ENCODE assay signal across 8 mouse cellular contexts in the genomic region with DNA sequence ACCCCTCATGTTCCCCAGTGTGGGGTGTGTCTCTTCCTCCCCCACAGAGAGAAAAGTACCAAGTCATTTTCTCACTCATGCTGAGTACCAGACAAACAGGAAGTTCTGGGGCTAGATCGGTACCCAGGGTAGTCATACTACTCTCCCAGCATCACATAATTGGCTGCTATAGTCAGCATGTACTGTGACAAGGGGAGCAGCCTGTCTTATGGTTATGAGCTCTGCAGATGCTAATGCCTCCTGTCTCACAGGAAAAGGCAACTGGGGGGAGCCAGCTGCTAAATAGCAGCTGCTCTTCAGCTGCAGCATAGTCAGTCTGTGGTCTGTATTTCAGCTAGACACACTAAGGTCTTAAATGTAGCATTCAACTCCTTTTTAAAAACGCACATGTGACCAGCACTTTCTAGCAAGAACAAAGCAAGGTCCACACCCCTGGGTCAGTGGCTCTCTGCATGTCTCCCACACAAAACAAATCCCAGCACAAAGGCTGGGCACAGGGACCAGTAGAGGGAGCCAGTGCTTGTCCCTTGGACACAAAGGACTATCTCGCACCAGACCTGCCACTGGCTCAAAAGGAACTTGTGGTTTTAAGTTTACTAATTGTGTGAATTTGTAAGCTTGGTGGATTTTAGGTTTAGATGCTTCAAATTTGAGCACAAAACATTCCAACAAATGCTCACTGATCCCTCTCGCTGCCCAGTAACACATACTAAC. TPM values are rescaled to one million over a fixed set of nuclear protein-coding genes. Genes with fewer than 3 reads are reported as not detected.
DNase-seq lines count a peak whose midpoint lies in the region; ATAC-seq and TF ChIP-seq lines count a peak whose summit lies in the region.

No protein-coding gene starts in this region.

- peak; percentile 70 for DNase-seq in CD4-positive helper T cell, adult 2 months (ENCODE audit: low read depth, low spot score)
- peak; percentile 79 for DNase-seq in adrenal gland, adult 2 months
- peak; percentile 82 for DNase-seq in heart, postnatal 10 days
- peak; percentile 81 for DNase-seq in kidney, postnatal 14 days
- DNase-seq in liver, postnatal 0 days = peak; percentile 73
- DNase-seq in telencephalon, adult 2 months (ENCODE audit: low read depth, low spot score) = peak; percentile 39

- peak; percentile 89 for TF ChIP-seq CTCF in liver, postnatal 0 days (IDR thresholded peaks at IDR 0.05; ENCODE audit: low read depth)

- 0 out of 2 replicates have a peak, but pooled peaks have one; percentile 64 for ATAC-seq in embryonic facial prominence, embryonic 12.5 days (ENCODE audit: insufficient number of reproducible peaks, insufficient read depth, low FRiP score, low TSS enrichment)
- ATAC-seq in liver, postnatal 0 days = peak; percentile 71
- ATAC-seq in neural tube, embryonic 12.5 days (ENCODE audit: low FRiP score, low read depth) = peak; percentile 74

- no peak overlapping the region for H3K9ac ChIP-seq in embryonic facial prominence, embryonic 12.5 days
- no peak overlapping the region for H3K9ac ChIP-seq in liver, postnatal 0 days (replicated peaks)
- H3K9ac ChIP-seq in neural tube, embryonic 12.5 days = no peak overlapping the region

- TF ChIP-seq EP300 in liver, postnatal 0 days (IDR thresholded peaks at IDR 0.05; ENCODE audit: low read depth) = no peak

- no peaks in the 10 kb centered on the region for H3K27me3 ChIP-seq in embryonic facial prominence, embryonic 12.5 days
- H3K27me3 ChIP-seq in liver, postnatal 0 days (ENCODE audit: insufficient read depth, low read length) = no peaks in the 10 kb centered on the region
- H3K27me3 ChIP-seq in neural tube, embryonic 12.5 days (replicated peaks) = no peaks in the 10 kb centered on the region

- no peaks in the 10 kb centered on the region for H3K36me3 ChIP-seq in embryonic facial prominence, embryonic 12.5 days
- peaks cover 2% of the 10 kb centered on the region; the same call in 1 of the 2 replicates for H3K36me3 ChIP-seq in liver, postnatal 0 days (replicated peaks; ENCODE audit: insufficient read depth, low read length)
- no peaks in the 10 kb centered on the region for H3K36me3 ChIP-seq in neural tube, embryonic 12.5 days

- WGBS in embryonic facial prominence, embryonic 12.5 days = 49% methylated on average over 4 of the region's 4 CpGs
- 37% methylated on average over 4 of the region's 4 CpGs for WGBS in liver, postnatal 0 days (ENCODE audit: insufficient replicate concordance)
- 53% methylated on average over 4 of the region's 4 CpGs for WGBS in neural tube, embryonic 12.5 days

- no peaks in the 10 kb centered on the region for H3K9me3 ChIP-seq in embryonic facial prominence, embryonic 12.5 days
- no peaks in the 10 kb centered on the region for H3K9me3 ChIP-seq in liver, postnatal 0 days (ENCODE audit: low read length)
- H3K9me3 ChIP-seq in neural tube, embryonic 12.5 days = no peaks in the 10 kb centered on the region

- intact Hi-C loops in heart, postnatal 10 days (cut with DNase I) = loop anchor here (1.0 to 5.0 kb wide), 4 partner anchors 46 to 158 kb away; partner anchors contain the start of genes Tpd52l2 and Zbtb46

- no peak overlapping the region for H3K27ac ChIP-seq in embryonic facial prominence, embryonic 12.5 days
- H3K27ac ChIP-seq in liver, postnatal 0 days (ENCODE audit: low read depth) = no peak overlapping the region
- peak overlapping the region; percentile 3; the same call in 1 of the 2 replicates for H3K27ac ChIP-seq in neural tube, embryonic 12.5 days

- H3K4me2 ChIP-seq in embryonic facial prominence, embryonic 12.5 days (replicated peaks) = no peak overlapping the region
- no peak overlapping the region for H3K4me2 ChIP-seq in liver, postnatal 0 days (ENCODE audit: low read depth, low read length)
- no peak overlapping the region for H3K4me2 ChIP-seq in neural tube, embryonic 12.5 days (replicated peaks)

- no peak overlapping the region for H3K4me3 ChIP-seq in embryonic facial prominence, embryonic 12.5 days
- no peak overlapping the region for H3K4me3 ChIP-seq in liver, postnatal 0 days (ENCODE audit: low read depth, low read length)
- no peak overlapping the region for H3K4me3 ChIP-seq in neural tube, embryonic 12.5 days

- H3K4me1 ChIP-seq in embryonic facial prominence, embryonic 12.5 days = no peaks in the 10 kb centered on the region
- H3K4me1 ChIP-seq in liver, postnatal 0 days (ENCODE audit: insufficient read depth) = no peaks in the 10 kb centered on the region
- H3K4me1 ChIP-seq in neural tube, embryonic 12.5 days = no peaks in the 10 kb centered on the region

RNA-seq across cellular contexts. Expression of gene Lime1, which starts 31.0 kb away (rescaled TPM):
- 10 to 100 TPM; 13.6 to 20.5 TPM for total RNA-seq in adrenal gland, adult 2 months (2021)
- polyA plus RNA-seq in adrenal gland, adult 2 months (2012; rRNA removed) = 167 and 174 TPM in 2 replicates
- 29.2 and 36.5 TPM in 2 replicates for polyA plus RNA-seq in embryonic facial prominence, embryonic 12.5 days (2016; fragmentation: Nextera tagmentation; extraction: Ambion mirVana)
- total RNA-seq in heart, postnatal 10 days (2021) = 1 to 10 TPM; 9.3 to 9.9 TPM
- 3.7 and 4.0 TPM in 2 replicates for polyA plus RNA-seq in liver, postnatal 0 days (2015; fragmentation: Nextera tagmentation; extraction: Ambion mirVana)
- 36.8 and 41.8 TPM in 2 replicates for polyA plus RNA-seq in neural tube, embryonic 12.5 days (2016; fragmentation: Nextera tagmentation; extraction: Ambion mirVana)

RNA-seq across cellular contexts. Expression of gene Arfrp1, which starts 45.7 kb away (rescaled TPM):
- 10 to 100 TPM; 44.0 to 46.2 TPM for total RNA-seq in adrenal gland, adult 2 months (2021)
- polyA plus RNA-seq in adrenal gland, adult 2 months (2012; rRNA removed) = 14.8 and 19.5 TPM in 2 replicates
- 73.3 and 77.5 TPM in 2 replicates for polyA plus RNA-seq in embryonic facial prominence, embryonic 12.5 days (2016; fragmentation: Nextera tagmentation; extraction: Ambion mirVana)
- total RNA-seq in heart, postnatal 10 days (2021) = 10 to 100 TPM; 38.3 to 40.4 TPM
- polyA plus RNA-seq in liver, postnatal 0 days (2015; fragmentation: Nextera tagmentation; extraction: Ambion mirVana) = 17.9 and 19.4 TPM in 2 replicates
- 79.6 and 82.7 TPM in 2 replicates for polyA plus RNA-seq in neural tube, embryonic 12.5 days (2016; fragmentation: Nextera tagmentation; extraction: Ambion mirVana)

RNA-seq across cellular contexts. Expression of gene Zgpat, which starts 46.2 kb away (rescaled TPM):
- 10 to 100 TPM; 36.6 to 51.0 TPM for total RNA-seq in adrenal gland, adult 2 months (2021)
- polyA plus RNA-seq in adrenal gland, adult 2 months (2012; rRNA removed) = 33.8 and 34.5 TPM in 2 replicates
- 61.6 and 69.7 TPM in 2 replicates for polyA plus RNA-seq in embryonic facial prominence, embryonic 12.5 days (2016; fragmentation: Nextera tagmentation; extraction: Ambion mirVana)
- total RNA-seq in heart, postnatal 10 days (2021) = 10 to 100 TPM; 19.6 to 19.7 TPM
- 7.7 and 9.4 TPM in 2 replicates for polyA plus RNA-seq in liver, postnatal 0 days (2015; fragmentation: Nextera tagmentation; extraction: Ambion mirVana)
- 69.8 and 74.4 TPM in 2 replicates for polyA plus RNA-seq in neural tube, embryonic 12.5 days (2016; fragmentation: Nextera tagmentation; extraction: Ambion mirVana)

RNA-seq across cellular contexts. Expression of gene Zbtb46, which starts 48.3 kb away (rescaled TPM):
- 10 to 100 TPM in 1 of 2 experiments, 1 to 10 TPM in 1; 9.5 to 16.3 TPM for total RNA-seq in adrenal gland, adult 2 months (2021)
- 6.0 and 6.2 TPM in 2 replicates for polyA plus RNA-seq in adrenal gland, adult 2 months (2012; rRNA removed)
- 9.2 and 9.6 TPM in 2 replicates for polyA plus RNA-seq in embryonic facial prominence, embryonic 12.5 days (2016; fragmentation: Nextera tagmentation; extraction: Ambion mirVana)
- total RNA-seq in heart, postnatal 10 days (2021) = 10 to 100 TPM; 14.8 to 15.9 TPM
- 3.0 and 3.5 TPM in 2 replicates for polyA plus RNA-seq in liver, postnatal 0 days (2015; fragmentation: Nextera tagmentation; extraction: Ambion mirVana)
- polyA plus RNA-seq in neural tube, embryonic 12.5 days (2016; fragmentation: Nextera tagmentation; extraction: Ambion mirVana) = 26.8 and 27.2 TPM in 2 replicates
